In genomic region chr4:140711360-140711759, GRCm38 (mm10) we compare ENCODE assay signal across 17 mouse cellular contexts. TPM values are rescaled to one million over a fixed set of nuclear protein-coding genes. Genes with fewer than 3 reads are reported as not detected.
DNase-seq lines count a peak whose midpoint lies in the region; ATAC-seq and TF ChIP-seq lines count a peak whose summit lies in the region.
"Had no signal": no experiment of that assay in that cellular context is flagged by ENCODE, and none has a peak within 500 bp of the region (broad histone marks: within the 10 kb centered on the region; RNA-seq: fewer than 3 reads in every experiment).

No protein-coding gene starts in this region.

- peaks cover 7% of the 10 kb centered on the region; the same call in 1 of the 2 replicates for H3K4me1 ChIP-seq in intestine, postnatal 0 days (replicated peaks; ENCODE audit: control insufficient read depth, insufficient read depth, low read length)
- peaks cover 38% of the 10 kb centered on the region for H3K4me1 ChIP-seq in intestine, embryonic 15.5 days (replicated peaks)
- peaks cover 48% of the 10 kb centered on the region for H3K4me1 ChIP-seq in embryonic facial prominence, embryonic 10.5 days

- peaks cover 67% of the 10 kb centered on the region for H3K36me3 ChIP-seq in intestine, postnatal 0 days (ENCODE audit: control insufficient read depth, insufficient read depth)
- H3K36me3 ChIP-seq in intestine, embryonic 15.5 days, result peaks cover 60% of the 10 kb centered on the region
- peaks cover 99% of the 10 kb centered on the region for H3K36me3 ChIP-seq in embryonic facial prominence, embryonic 10.5 days (replicated peaks)

- WGBS in intestine, postnatal 0 days, result 84% methylated on average over 5 of the region's 5 CpGs
- whole genome bisulfite sequencing in intestine, embryonic 15.5 days, result 88% methylated on average over 5 of the region's 5 CpGs
- WGBS in embryonic facial prominence, embryonic 10.5 days, result 89% methylated on average over 5 of the region's 5 CpGs

- H3K27me3 ChIP-seq in intestine, postnatal 0 days (replicated peaks; ENCODE audit: control insufficient read depth, insufficient read depth, low read length), result no peaks in the 10 kb centered on the region
- H3K27me3 ChIP-seq in intestine, embryonic 15.5 days (replicated peaks), result no peaks in the 10 kb centered on the region
- no peaks in the 10 kb centered on the region for H3K27me3 ChIP-seq in embryonic facial prominence, embryonic 10.5 days (replicated peaks; ENCODE audit: low read depth, poor library complexity, severe bottlenecking)
- H3K27me3 ChIP-seq: neural tube, embryonic 15.5 days had no signal

- no peak overlapping the region for H3K4me2 ChIP-seq in intestine, postnatal 0 days (replicated peaks; ENCODE audit: low read depth)
- H3K4me2 ChIP-seq in intestine, embryonic 15.5 days (replicated peaks), result no peak overlapping the region
- H3K4me2 ChIP-seq: liver, embryonic 11.5 days; neural tube, embryonic 15.5 days had no signal

- no peak for TF ChIP-seq CTCF in intestine, postnatal 0 days (IDR thresholded peaks at IDR 0.05; ENCODE audit: low read depth)

- no peak overlapping the region for H3K4me3 ChIP-seq in intestine, postnatal 0 days (ENCODE audit: low read depth, low read length)
- no peak overlapping the region for H3K4me3 ChIP-seq in intestine, embryonic 15.5 days (replicated peaks)
- H3K4me3 ChIP-seq in embryonic facial prominence, embryonic 10.5 days, result no peak overlapping the region
- H3K4me3 ChIP-seq: neural tube, embryonic 15.5 days had no signal

- DNase-seq in heart, adult 11 months, result peak; percentile 90
- DNase-seq in heart, postnatal 25 days (ENCODE audit: low spot score), result no peak
- peak; percentile 23 for DNase-seq in Muller cell, postnatal 12 days (ENCODE audit: inconsistent ontology term)
- peak; percentile 72 for DNase-seq in gastrocnemius, postnatal 14 days
- no peak for DNase-seq in embryonic facial prominence, embryonic 10.5 days (ENCODE audit: low spot score)
- DNase-seq: adrenal gland, postnatal 36 days; kidney, postnatal 14 days; layer of hippocampus, adult 9-11 months had no signal

- H3K9ac ChIP-seq in intestine, postnatal 0 days (ENCODE audit: low read depth, low read length), result no peak overlapping the region
- H3K9ac ChIP-seq in intestine, embryonic 15.5 days, result no peak overlapping the region
- H3K9ac ChIP-seq: neural tube, embryonic 15.5 days had no signal

- no peak for ATAC-seq in intestine, postnatal 0 days
- ATAC-seq in intestine, embryonic 15.5 days, result no peak
- no peak for ATAC-seq in erythroblast, adult 5-6 weeks (replicated peaks; ENCODE audit: low FRiP score, poor library complexity, severe bottlenecking)
- ATAC-seq: lung, postnatal 0 days had no signal

- intact Hi-C loops in heart, postnatal 25 days (cut with DNase I), result no loop called here
- intact Hi-C loops in gastrocnemius, postnatal 14 days (cut with DNase I; ENCODE audit: low total_unique reads), result no loop called here

- no peaks in the 10 kb centered on the region for H3K9me3 ChIP-seq in intestine, postnatal 0 days (ENCODE audit: control insufficient read depth)
- no peaks in the 10 kb centered on the region for H3K9me3 ChIP-seq in intestine, embryonic 15.5 days
- H3K9me3 ChIP-seq in embryonic facial prominence, embryonic 10.5 days, result no peaks in the 10 kb centered on the region
- H3K9me3 ChIP-seq: neural tube, embryonic 15.5 days had no signal

- H3K27ac ChIP-seq in intestine, postnatal 0 days (ENCODE audit: low read depth, low read length), result 0 out of 2 replicates have a peak overlapping the region, but pooled peaks have one; percentile 7
- no peak overlapping the region for H3K27ac ChIP-seq in intestine, embryonic 15.5 days
- no peak overlapping the region for H3K27ac ChIP-seq in embryonic facial prominence, embryonic 10.5 days (replicated peaks)
- H3K27ac ChIP-seq: neural tube, embryonic 15.5 days had no signal

RNA-seq across cellular contexts. Expression of gene Rcc2, which starts 11.0 kb away (rescaled TPM):
- 10 to 100 TPM; 15.0 to 15.3 TPM for total RNA-seq in heart, postnatal 25 days (2021)
- polyA plus RNA-seq in intestine, postnatal 0 days (2015; fragmentation: Nextera tagmentation; extraction: Ambion mirVana), result 14.6 and 15.6 TPM in 2 replicates
- polyA plus RNA-seq in intestine, embryonic 15.5 days (2015; fragmentation: Nextera tagmentation; extraction: Ambion mirVana), result 37.8 and 43.8 TPM in 2 replicates
- total RNA-seq in gastrocnemius, postnatal 14 days (2021), result 10 to 100 TPM; 14.2 to 19.3 TPM
- 54.4 and 59.8 TPM in 2 replicates for polyA plus RNA-seq in embryonic facial prominence, embryonic 10.5 days (2016; fragmentation: Nextera tagmentation; extraction: Ambion mirVana)
- 10.6 and 17.8 TPM in 2 replicates for total RNA-seq in erythroblast, adult 5-6 weeks (2015; ENCODE audit: low replicate concordance)
- 21.0 and 24.1 TPM in 2 replicates for total RNA-seq in erythroblast, adult 5-6 weeks (2017; ENCODE audit: low replicate concordance)

RNA-seq across cellular contexts. Expression of gene Padi6, which starts 31.1 kb away (rescaled TPM):
- total RNA-seq in heart, postnatal 25 days (2021), result not detected
- polyA plus RNA-seq in intestine, postnatal 0 days (2015; fragmentation: Nextera tagmentation; extraction: Ambion mirVana), result not detected in 2 replicates
- polyA plus RNA-seq in intestine, embryonic 15.5 days (2015; fragmentation: Nextera tagmentation; extraction: Ambion mirVana), result 0.11 and 0.15 TPM in 2 replicates
- not detected for total RNA-seq in gastrocnemius, postnatal 14 days (2021)
- not detected in 2 replicates for polyA plus RNA-seq in embryonic facial prominence, embryonic 10.5 days (2016; fragmentation: Nextera tagmentation; extraction: Ambion mirVana)
- not detected in 2 replicates for total RNA-seq in erythroblast, adult 5-6 weeks (2015; ENCODE audit: low replicate concordance)
- not detected in 2 replicates for total RNA-seq in erythroblast, adult 5-6 weeks (2017; ENCODE audit: low replicate concordance)
- total RNA-seq: adrenal gland, postnatal 36 days; granulocyte monocyte progenitor cell, adult 5-6 weeks; megakaryocyte-erythroid progenitor cell, adult 5-6 weeks; monocyte, adult 5-6 weeks had no signal
- polyA plus RNA-seq: liver, embryonic 11.5 days; lung, postnatal 0 days; neural tube, embryonic 15.5 days had no signal

RNA-seq across cellular contexts. Expression of gene Arhgef10l, which starts 45.5 kb away (rescaled TPM):
- total RNA-seq in heart, postnatal 25 days (2021), result 10 to 100 TPM; 62.4 to 63.9 TPM
- polyA plus RNA-seq in intestine, postnatal 0 days (2015; fragmentation: Nextera tagmentation; extraction: Ambion mirVana), result 3.9 and 5.4 TPM in 2 replicates
- polyA plus RNA-seq in intestine, embryonic 15.5 days (2015; fragmentation: Nextera tagmentation; extraction: Ambion mirVana), result 15.3 and 16.2 TPM in 2 replicates
- total RNA-seq in gastrocnemius, postnatal 14 days (2021), result 10 to 100 TPM; 39.2 to 49.0 TPM
- polyA plus RNA-seq in embryonic facial prominence, embryonic 10.5 days (2016; fragmentation: Nextera tagmentation; extraction: Ambion mirVana), result 17.9 and 18.2 TPM in 2 replicates
- 1.5 and 7.3 TPM in 2 replicates for total RNA-seq in erythroblast, adult 5-6 weeks (2015; ENCODE audit: low replicate concordance)
- total RNA-seq in erythroblast, adult 5-6 weeks (2017; ENCODE audit: low replicate concordance), result 2.6 and 4.5 TPM in 2 replicates

Comparison
In these comparisons a context has a peak if more than half of its experiments do, and no peak if none do; other contexts are left out.
1. DNase-seq: peak in heart, adult 11 months (single experiment), Muller cell, postnatal 12 days (single experiment) and gastrocnemius, postnatal 14 days (single experiment); none in heart, postnatal 25 days (single experiment) and embryonic facial prominence, embryonic 10.5 days (single experiment).
2. RNA of gene Arhgef10l, which starts 45.5 kb away (total RNA-seq): 62.4 to 63.9 TPM in heart, postnatal 25 days and 39.2 to 49.0 TPM in gastrocnemius, postnatal 14 days; 1.5 to 7.3 TPM in erythroblast, adult 5-6 weeks; every median in the first group is over 4 times any median in the second.